Mouse (Mus musculus): Measurements from ENCODE around the gene Disc1.

Gene Disc1

GRCm38 (mm10) chr8:125116616-125117015 is 62.6 kb downstream of the Disc1 start:
- DNase-seq (ENCODE audit: extremely low read depth, insufficient read length, low spot score): no peak

- no peak for DNase-seq (ENCODE audit: extremely low read depth, insufficient read length, low spot score)
Observed at GRCm38 (mm10) chr8:125126482-125126881, 72.5 kb downstream of the Disc1 start.

GRCm38 (mm10) chr8:125127621-125128020 is 73.6 kb downstream of the Disc1 start:
- DNase-seq (ENCODE audit: extremely low read depth, insufficient read length, low spot score): no peak

DNA sequence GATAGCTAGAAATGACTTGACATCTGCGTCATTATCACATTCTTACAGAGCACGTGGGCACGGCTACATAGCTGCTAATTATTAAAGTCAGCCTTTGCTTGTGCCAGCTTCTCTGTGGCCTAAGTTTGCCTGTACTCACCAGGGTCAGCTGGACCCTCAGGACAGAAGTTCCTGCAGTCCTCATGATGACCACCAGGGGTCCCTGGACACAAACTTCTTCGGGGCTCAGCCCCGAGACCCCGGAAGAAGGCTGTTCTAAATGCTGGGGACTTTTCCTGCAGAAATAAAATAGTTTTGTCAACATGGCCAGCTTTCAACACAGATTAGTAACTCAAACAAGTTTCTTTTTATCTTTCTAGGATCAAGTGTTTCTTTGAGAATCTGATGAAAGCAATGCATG is 74.3 kb downstream of the Disc1 start:
- DNase-seq (ENCODE audit: extremely low read depth, insufficient read length, low spot score): no peak

DNA sequence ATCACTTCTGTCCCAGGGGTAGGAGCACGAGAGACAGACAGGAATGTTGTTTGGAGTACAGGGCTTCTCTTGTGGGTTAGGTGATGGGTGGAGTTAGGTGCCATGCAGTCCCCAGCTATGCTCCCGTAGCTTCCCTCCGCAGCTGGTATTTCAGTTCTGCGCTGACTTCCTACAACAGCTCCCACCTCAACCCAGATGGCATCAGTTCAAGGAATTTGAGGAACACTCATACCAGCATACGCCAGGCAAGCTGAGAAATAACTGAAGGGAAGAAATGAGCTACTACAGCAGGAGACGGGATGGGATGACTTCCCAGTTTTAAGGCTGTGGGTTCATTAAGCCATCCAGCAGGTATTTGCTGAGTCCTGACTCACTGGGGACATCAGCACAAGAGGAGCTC is 76.8 kb downstream of the Disc1 start:
- no peak for DNase-seq (ENCODE audit: extremely low read depth, insufficient read length, low spot score)

GRCm38 (mm10) chr8:125131265-125131664 is 77.3 kb downstream of the Disc1 start:
- no peak for DNase-seq (ENCODE audit: extremely low read depth, insufficient read length, low spot score)

GRCm38 (mm10) chr8:125133685-125134114 is 79.7 kb downstream of the Disc1 start:
- DNase-seq (ENCODE audit: extremely low read depth, insufficient read length, low spot score): no peak

GRCm38 (mm10) chr8:125134876-125135275 is 80.9 kb downstream of the Disc1 start:
- no peak for DNase-seq (ENCODE audit: extremely low read depth, insufficient read length, low spot score)

DNA sequence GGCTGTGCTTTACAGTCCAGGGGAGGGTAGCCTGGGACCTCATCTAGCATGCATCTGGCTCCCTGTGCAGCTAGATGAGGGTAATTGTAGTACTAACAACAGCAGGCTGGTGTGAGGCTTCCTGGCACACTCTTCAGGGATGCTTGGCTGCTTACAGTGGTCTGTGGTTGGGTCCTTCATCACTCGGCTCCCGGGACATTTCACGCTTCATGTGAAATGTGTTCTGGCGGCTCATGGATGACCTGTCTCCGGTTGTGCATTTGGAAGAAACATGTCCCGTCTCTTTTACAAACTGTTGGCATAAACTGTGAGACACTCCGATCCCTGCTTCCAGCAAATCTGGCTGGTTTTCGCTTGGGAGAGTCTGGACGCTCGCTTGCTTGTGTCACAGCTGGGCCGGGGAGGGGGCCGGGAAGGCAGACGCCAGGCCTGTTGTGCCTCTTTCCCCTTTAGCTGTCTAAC is 85.7 kb downstream of the Disc1 start:
- DNase-seq (ENCODE audit: extremely low read depth, insufficient read length, low spot score): no peak

- no peak for DNase-seq (ENCODE audit: extremely low read depth, insufficient read length, low spot score)
Observed at GRCm38 (mm10) chr8:125140965-125141364, 87.0 kb downstream of the Disc1 start.

- no peak for DNase-seq (ENCODE audit: extremely low read depth, insufficient read length, low spot score)
Observed at GRCm38 (mm10) chr8:125156863-125157640, 103.1 kb downstream of the Disc1 start.

DNA sequence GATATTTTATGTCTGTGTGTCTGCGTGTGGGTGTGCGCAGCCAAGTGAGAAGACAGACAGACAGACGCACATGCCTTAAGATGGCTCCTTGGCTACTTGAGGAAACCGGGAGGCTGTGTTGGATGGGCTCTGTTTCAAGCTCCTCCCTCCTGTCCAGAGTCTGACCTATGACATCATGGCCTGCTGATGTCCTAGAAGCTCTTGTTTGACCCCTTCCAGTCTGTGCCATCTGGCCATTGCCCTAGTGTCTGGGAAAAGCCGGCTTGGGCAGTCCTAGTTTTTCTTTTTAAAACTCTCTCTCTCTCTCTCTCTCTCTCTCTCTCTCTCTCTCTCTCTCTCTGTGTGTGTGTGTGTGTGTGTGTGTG is 103.6 kb downstream of the Disc1 start:
- no peak for DNase-seq (ENCODE audit: extremely low read depth, insufficient read length, low spot score)

GRCm38 (mm10) chr8:125159387-125159786 is 105.4 kb downstream of the Disc1 start:
- DNase-seq (ENCODE audit: extremely low read depth, insufficient read length, low spot score): no peak

- no peak for DNase-seq (ENCODE audit: extremely low read depth, insufficient read length, low spot score)
Observed at GRCm38 (mm10) chr8:125163491-125163890, 109.5 kb downstream of the Disc1 start.

GRCm38 (mm10) chr8:125163906-125164305 is 109.9 kb downstream of the Disc1 start:
- no peak for DNase-seq (ENCODE audit: extremely low read depth, insufficient read length, low spot score)

GRCm38 (mm10) chr8:125165505-125166446 is 111.8 kb downstream of the Disc1 start:
- DNase-seq (ENCODE audit: extremely low read depth, insufficient read length, low spot score): peak; percentile 12

DNA sequence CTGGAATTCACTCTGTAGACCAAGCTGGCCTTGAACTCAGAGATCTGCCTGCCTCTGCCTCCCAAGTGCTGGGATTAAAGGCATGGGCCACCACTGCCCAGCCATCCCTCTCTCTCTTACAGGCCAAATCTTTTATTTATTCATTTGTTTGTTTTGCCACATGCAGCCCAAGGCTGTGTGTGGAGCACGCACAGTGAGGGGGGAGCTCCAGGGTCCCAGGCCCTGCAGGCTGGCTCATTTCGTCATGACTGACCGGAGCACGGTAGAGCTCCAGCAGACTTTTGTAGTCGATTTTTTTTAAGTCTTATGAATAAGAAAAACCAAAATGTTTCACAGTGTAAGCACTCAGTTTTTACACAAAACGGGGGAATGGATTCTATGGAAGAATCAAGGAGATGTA is 112.5 kb downstream of the Disc1 start:
- no peak for DNase-seq (ENCODE audit: extremely low read depth, insufficient read length, low spot score)

GRCm38 (mm10) chr8:125166988-125167387 is 113.0 kb downstream of the Disc1 start:
- no peak for DNase-seq (ENCODE audit: extremely low read depth, insufficient read length, low spot score)

GRCm38 (mm10) chr8:125169628-125170027 is 115.6 kb downstream of the Disc1 start:
- no peak for DNase-seq (ENCODE audit: extremely low read depth, insufficient read length, low spot score)

DNA sequence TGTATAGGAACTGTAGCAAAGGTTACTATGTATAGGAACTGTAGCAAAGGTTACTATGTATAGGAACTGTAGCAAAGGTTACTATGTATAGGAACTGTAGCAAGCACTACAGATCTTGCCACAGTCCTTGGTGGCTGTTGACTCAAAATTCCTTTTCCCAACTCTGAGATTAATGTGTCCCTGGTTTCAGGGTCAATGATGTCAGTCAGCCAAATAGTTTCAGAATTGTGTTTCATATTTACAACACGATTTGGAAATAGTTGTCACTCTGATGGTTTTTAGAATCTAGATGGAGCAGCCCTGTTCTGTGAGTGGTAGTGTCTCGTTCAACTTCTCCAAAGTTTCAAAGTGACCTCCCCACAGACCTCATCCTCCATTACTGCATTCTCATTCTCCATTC is 117.5 kb downstream of the Disc1 start:
- DNase-seq (ENCODE audit: extremely low read depth, insufficient read length, low spot score): no peak

GRCm38 (mm10) chr8:125174237-125174636 is 120.2 kb downstream of the Disc1 start:
- DNase-seq (ENCODE audit: extremely low read depth, insufficient read length, low spot score): no peak

DNA sequence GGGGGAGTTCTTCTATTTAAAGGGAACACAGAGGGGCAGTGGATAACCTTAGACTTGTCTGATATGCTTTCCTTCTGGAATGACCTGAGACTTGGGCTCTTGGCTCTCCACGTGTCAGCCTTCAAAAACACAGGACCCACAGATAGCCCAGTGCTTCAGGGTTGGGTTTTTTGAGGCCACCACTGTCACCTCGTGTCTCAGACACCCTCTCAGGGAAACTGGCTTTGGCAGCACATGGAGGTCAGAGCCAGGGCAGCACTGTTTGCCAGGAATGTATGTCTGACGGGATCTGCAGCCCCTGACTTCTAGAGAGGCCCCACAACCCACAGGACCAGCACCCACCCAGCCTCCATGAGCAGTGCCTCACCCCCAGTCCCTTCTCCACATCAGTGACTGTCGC is 120.9 kb downstream of the Disc1 start:
- no peak for DNase-seq (ENCODE audit: extremely low read depth, insufficient read length, low spot score)
